Mouse (Mus musculus) C2C12 (cell line): Measurements from ENCODE around the gene Dst.

Experiments used
- CTCF ChIP-seq: IDR thresholded peaks from one replicate; pipeline ENCODE4 v1.5.1; 2011; ENCODE audit not compliant: control insufficient read depth, insufficient read depth, insufficient read length
- FOSL1 ChIP-seq: IDR thresholded peaks from one replicate; pipeline ENCODE4 v1.8.0; 2011; ENCODE audit warnings: mild to moderate bottlenecking, low read length; ENCODE audit not compliant: poor library complexity, insufficient read depth, severe bottlenecking

GRCm38 (mm10) chr1:34072262-34072661 is 164.2 kb downstream of the Dst start:
- TF ChIP-seq CTCF (no peak), FOSL1 (no peak)
